Mouse (Mus musculus): ENCODE measurements around the gene Mettl26. TPM values are rescaled to one million over a fixed set of nuclear protein-coding genes. Genes with fewer than 3 reads are reported as not detected.
"Not testable (repeated sequence)": the region's sequence is repeated elsewhere in the genome, so short reads cannot be mapped to it uniquely, and the experiment has no call there.

The Mettl26 gene
- polyA plus RNA-seq, 1 experiment from 2014 or later = 70.5 TPM

DNA sequence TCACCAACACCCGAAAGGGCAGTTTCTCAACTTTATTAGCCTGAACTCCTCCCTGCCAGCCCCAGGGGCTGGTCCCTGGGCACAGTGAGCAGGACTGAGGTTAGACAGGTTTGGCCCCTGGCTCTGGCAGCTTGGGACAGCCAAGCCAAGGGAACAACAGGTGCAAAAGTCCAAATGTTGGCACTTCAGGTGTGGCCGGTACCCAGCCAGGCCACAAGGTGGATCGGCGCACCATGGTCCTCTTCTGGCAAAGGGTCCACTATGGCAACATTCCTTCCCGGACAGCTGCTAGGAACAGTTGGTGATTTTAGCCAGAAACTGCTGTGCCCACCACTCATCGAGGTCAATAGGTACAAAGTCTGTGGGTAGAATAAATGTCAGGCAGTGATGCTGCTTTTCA is 11.2 kb upstream of the Mettl26 start:
- 87% methylated on average over 6 of the region's 6 CpGs for WGBS
- no peak overlapping the region for H3K27ac ChIP-seq

DNA sequence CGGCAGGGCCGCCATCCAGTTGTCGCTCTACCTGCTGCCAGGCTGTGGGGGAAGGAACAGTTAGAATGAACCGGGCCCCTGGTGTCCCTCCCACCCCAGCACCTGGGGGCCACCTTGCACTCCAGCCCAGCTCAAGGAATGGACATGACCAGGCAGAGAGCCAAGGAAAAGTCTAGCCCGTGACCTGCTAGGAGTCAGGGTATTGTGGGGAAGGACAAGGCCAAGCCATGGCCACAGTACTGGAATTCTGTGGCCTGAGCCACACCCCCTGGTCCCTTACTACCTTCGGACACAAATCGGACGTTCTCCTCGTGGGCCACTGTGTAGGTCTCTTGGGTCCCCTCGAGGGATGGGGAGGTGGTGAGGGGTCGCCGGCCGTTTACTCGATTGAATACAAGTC is 10.6 kb upstream of the Mettl26 start:
- no peaks in the 10 kb centered on the region for H3K9me3 ChIP-seq
- H3K4me2 ChIP-seq = no peak overlapping the region
- no peak overlapping the region for H3K4me3 ChIP-seq
- H3K27ac ChIP-seq = no peak overlapping the region
- H3K36me3 ChIP-seq (replicated peaks) = no peaks in the 10 kb centered on the region
- WGBS = 89% methylated on average over 14 of the region's 14 CpGs
- peaks cover 32% of the 10 kb centered on the region for H3K4me1 ChIP-seq
- ATAC-seq (replicated peaks) = no peak
- no peaks in the 10 kb centered on the region for H3K27me3 ChIP-seq (replicated peaks)
- no peak overlapping the region for H3K9ac ChIP-seq

More for the DNA sequence above, 11.2 kb upstream of the Mettl26 start:
- Histone ChIP-seq H3K4me1 (peaks cover 28% of the 10 kb centered on the region), H3K36me3 (replicated peaks) (no peaks in the 10 kb centered on the region), H3K9ac (no peak overlapping the region), H3K4me2 (no peak overlapping the region), H3K9me3 (no peaks in the 10 kb centered on the region), H3K27me3 (replicated peaks) (no peaks in the 10 kb centered on the region), H3K4me3 (no peak overlapping the region)
- ATAC-seq (replicated peaks) = no peak

DNA sequence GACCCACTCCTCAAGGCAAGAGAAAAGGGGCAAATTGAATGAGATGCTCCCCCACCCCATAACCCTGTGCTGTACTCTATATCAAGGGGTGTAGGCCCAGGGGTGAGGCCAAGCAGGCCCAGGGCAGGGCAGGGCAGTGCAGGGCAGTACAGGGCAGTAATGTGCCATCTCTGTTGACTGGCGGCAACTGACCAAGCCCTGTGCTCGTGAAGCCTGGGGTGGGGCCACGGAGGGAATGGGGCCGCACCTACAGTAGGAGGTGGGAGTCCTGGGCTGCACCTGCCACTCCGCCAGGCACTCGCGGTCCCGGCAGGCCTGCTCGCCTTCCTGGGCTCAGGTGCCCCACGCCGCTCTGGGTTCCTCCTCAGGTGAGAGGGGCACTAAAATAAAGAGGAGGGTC is 9.6 kb upstream of the Mettl26 start:
- Histone ChIP-seq H3K4me1 (peaks cover 30% of the 10 kb centered on the region), H3K27me3 (replicated peaks) (no peaks in the 10 kb centered on the region), H3K9me3 (no peaks in the 10 kb centered on the region), H3K4me2 (no peak overlapping the region), H3K9ac (no peak overlapping the region), H3K4me3 (no peak overlapping the region), H3K36me3 (replicated peaks) (no peaks in the 10 kb centered on the region), H3K27ac (no peak overlapping the region)
- 91% methylated on average over 11 of the region's 11 CpGs for WGBS
- no peak for ATAC-seq (replicated peaks)

DNA sequence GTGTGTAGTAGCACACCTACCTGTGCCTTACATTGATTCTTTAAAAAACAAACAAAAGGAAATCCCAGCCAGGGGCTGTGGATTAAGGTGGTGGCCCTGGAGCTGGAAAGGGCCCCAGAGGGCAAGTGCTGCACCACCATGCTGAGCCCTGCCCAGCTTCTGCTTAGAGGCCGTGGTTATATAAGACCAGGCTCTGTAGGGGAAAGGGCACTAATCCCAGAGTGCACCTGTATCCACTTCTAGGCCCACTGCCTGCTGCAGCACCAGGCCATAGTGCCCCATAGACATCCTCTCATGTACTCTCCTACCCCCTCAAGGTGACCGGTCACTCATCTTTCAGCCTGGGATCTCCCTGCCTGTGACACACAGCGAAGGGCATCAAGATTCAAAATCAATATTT is 8.7 kb upstream of the Mettl26 start:
- Histone ChIP-seq H3K9ac (no peak overlapping the region), H3K4me2 (no peak overlapping the region), H3K4me3 (no peak overlapping the region), H3K27ac (no peak overlapping the region), H3K4me1 (peaks cover 22% of the 10 kb centered on the region), H3K36me3 (replicated peaks) (no peaks in the 10 kb centered on the region), H3K9me3 (no peaks in the 10 kb centered on the region), H3K27me3 (replicated peaks) (no peaks in the 10 kb centered on the region)
- WGBS = 95% methylated on average over 3 of the region's 3 CpGs
- no peak for ATAC-seq (replicated peaks)

DNA sequence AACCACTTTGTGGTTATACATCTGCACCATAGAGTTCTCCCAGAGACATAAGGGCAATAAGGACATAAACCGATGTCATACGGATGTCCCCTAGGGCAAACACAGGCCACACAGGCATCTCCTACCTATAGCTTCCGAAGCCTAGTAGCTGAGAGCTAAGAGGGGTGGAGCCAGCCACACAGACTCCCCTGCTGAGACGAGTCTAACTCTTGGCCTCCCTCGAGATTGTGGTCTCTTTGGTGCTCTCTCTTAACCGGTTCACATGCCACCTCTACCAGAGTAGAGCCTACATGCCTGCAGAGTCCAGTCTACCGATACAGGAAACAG is 7.4 kb upstream of the Mettl26 start:
- Histone ChIP-seq H3K27me3 (replicated peaks) (no peaks in the 10 kb centered on the region), H3K9me3 (no peaks in the 10 kb centered on the region), H3K4me3 (peak overlapping the region; percentile 79), H3K4me2 (peak overlapping the region; percentile 98), H3K27ac (no peak overlapping the region), H3K4me1 (peaks cover 15% of the 10 kb centered on the region), H3K9ac (no peak overlapping the region; the same call in 1 of the 2 replicates), H3K36me3 (replicated peaks) (no peaks in the 10 kb centered on the region)
- ATAC-seq (replicated peaks) = no peak
- WGBS = 20% methylated on average over 7 of the region's 7 CpGs

DNA sequence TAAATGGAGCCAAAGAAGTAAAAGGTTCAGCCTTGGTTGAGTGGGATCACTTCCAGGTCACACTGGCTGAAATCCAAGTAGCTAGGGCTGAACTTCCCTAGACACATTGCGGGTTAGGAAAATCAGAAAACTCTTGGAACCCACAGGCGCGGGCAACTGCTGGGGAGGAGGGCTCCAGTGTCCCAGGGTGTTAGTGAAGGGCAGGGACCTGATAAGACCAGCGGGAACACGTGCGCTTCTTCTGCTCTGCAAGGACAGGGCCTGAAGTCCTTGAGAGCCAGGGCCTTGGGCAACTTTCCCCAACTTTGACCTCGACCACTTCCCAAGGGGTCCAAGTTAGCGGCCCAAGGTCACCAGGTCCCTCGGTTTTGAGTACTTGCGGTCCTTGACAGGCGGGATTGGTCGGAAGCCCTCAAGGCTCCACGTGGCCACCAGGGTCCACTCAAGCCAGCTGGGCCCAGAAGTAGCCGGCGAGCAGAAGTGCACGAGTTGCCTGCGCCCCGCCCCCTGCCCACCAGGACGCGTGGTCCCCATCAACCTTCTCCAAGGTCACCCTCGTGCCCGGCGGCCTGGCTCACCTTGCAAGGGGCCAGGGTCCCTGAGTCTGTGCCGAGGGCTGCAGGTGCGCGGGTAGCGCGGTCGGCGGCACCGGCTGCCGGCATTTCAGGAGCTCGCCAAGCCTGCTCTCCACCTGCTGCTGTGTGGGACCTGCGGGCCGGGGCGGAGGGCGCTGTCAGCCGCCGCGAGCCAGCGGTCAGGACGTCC is 6.9 kb upstream of the Mettl26 start:
- peak; percentile 64 for ATAC-seq (replicated peaks)
- Histone ChIP-seq H3K9ac (peak overlapping the region; percentile 67), H3K27me3 (replicated peaks) (no peaks in the 10 kb centered on the region), H3K36me3 (replicated peaks) (no peaks in the 10 kb centered on the region), H3K27ac (peak overlapping the region; percentile 69; the same call in 1 of the 2 replicates), H3K9me3 (no peaks in the 10 kb centered on the region), H3K4me2 (peak overlapping the region; percentile 98), H3K4me3 (peak overlapping the region; percentile 79), H3K4me1 (peaks cover 15% of the 10 kb centered on the region)
- 1% methylated on average over 42 of the region's 42 CpGs for WGBS

DNA sequence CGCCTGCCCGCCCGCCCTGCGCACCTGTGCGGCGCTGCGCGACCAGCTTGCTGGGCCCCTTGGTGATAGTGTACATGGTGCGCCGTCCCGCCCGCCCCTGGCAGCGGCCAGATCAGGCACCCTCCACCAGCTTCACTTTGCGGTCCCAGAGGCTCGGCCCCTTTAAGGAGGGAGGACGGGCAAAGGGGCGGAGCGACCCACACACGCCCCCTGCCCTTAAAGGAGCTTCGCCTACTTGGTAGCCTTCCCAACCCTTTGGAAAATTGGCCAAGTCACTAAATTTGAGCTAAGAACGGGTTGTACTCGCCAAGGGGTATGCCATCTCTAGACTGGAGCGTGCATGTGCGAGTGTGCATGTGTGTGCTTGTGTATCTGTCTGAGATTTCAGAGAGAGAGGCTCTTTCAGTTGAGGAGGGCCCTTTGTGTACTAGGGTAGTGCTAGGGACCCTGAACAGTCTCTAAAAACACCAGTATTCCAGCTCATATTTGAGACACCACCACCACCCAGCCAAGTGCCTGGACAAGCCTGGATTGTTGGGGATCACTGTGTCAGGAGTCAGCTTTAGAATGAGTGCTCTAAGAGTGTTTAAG is 6.2 kb upstream of the Mettl26 start, which contains the start of gene Mcrip2:
Gene Mcrip2, minus strand, starts transcription at position 164 of the 591 bp plus-strand sequence.
- H3K4me3 ChIP-seq = peak within 1 kb of the TSS; percentile 79
- WGBS = under 1% methylated on average over 24 of the region's 24 CpGs
- peak within 1 kb of the TSS; percentile 98 for H3K4me2 ChIP-seq
- peak within 1 kb of the TSS; percentile 67 for H3K9ac ChIP-seq
- ATAC-seq (replicated peaks) = peak; percentile 83
- peaks cover 15% of the 10 kb centered on the region for H3K4me1 ChIP-seq
- no peaks in the 10 kb centered on the region for H3K36me3 ChIP-seq (replicated peaks)
- no peaks in the 10 kb centered on the region for H3K9me3 ChIP-seq
- peak within 1 kb of the TSS; percentile 69 for H3K27ac ChIP-seq
- H3K27me3 ChIP-seq (replicated peaks) = no peaks in the 10 kb centered on the region

DNA sequence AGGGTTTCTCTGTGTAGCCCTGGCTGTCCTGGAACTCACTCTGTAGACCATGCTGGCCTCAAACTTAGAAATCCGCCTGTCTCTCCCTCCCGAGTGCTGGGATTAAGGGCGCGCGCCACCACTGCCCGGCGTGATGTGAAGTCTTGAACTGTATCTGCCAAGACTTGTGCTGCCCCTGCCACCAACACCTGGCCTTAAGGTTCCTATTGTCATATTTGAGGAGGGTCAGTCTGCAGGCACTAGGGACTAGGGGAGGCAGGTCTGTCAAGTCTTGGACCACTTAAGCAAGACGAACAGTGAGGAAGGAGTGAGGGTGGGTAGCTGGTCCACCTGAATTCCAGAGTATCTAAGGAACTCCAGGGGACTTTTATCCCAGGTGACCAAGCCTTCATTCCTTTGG is 5.4 kb upstream of the Mettl26 start:
- Histone ChIP-seq H3K4me3 (no peak overlapping the region), H3K4me1 (peaks cover 21% of the 10 kb centered on the region), H3K27me3 (replicated peaks) (no peaks in the 10 kb centered on the region), H3K9me3 (no peaks in the 10 kb centered on the region), H3K27ac (no peak overlapping the region), H3K9ac (no peak overlapping the region), H3K36me3 (replicated peaks) (no peaks in the 10 kb centered on the region), H3K4me2 (no peak overlapping the region)
- 83% methylated on average over 8 of the region's 8 CpGs for WGBS
- ATAC-seq (replicated peaks) = no peak

DNA sequence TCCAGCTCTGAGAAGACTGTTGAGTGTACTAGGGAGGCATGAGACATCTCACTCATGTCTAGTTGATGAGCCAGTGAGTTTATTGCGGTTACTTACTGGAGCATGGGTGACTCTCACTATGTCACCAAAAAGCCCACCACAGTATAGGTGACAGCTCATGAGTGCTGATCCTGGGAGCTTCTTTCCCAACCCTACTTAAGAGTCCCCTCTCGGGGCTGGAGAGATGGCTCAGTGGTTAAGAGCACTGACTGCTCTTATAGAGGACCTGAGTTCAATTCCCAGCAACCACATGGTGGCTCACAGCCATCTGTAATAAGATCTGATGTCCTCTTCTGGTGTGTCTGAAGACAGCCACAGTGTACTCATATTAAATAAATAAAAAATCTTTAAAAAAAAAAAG is 4.9 kb upstream of the Mettl26 start:
- 87% methylated on average over 2 of the region's 2 CpGs for WGBS
- Histone ChIP-seq H3K27me3 (replicated peaks) (no peaks in the 10 kb centered on the region), H3K4me2 (no peak overlapping the region), H3K36me3 (replicated peaks) (no peaks in the 10 kb centered on the region), H3K4me3 (no peak overlapping the region), H3K4me1 (peaks cover 21% of the 10 kb centered on the region), H3K9ac (no peak overlapping the region), H3K27ac (no peak overlapping the region), H3K9me3 (no peaks in the 10 kb centered on the region)
- no peak for ATAC-seq (replicated peaks)

DNA sequence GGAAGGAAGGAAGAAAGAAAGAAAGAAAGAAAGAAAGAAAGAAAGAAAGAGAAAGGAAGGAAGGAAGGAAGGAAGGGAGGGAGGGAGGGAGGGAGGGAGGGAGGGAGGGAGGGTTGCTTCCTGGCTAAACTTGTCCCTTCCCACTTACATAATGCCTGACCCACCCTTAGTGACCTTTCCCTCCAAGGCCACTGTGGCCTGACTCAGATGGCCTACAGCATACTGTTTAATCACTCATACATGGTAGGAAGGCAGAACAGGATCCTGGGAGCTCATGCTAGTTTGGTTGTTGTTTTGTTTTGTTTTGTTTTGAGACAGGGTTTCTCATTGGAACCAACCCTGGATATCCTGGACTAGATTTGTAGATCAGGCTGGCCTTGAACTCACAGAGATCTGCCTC is 3.3 kb upstream of the Mettl26 start:
- H3K36me3 ChIP-seq (replicated peaks) = not testable (repeated sequence)

DNA sequence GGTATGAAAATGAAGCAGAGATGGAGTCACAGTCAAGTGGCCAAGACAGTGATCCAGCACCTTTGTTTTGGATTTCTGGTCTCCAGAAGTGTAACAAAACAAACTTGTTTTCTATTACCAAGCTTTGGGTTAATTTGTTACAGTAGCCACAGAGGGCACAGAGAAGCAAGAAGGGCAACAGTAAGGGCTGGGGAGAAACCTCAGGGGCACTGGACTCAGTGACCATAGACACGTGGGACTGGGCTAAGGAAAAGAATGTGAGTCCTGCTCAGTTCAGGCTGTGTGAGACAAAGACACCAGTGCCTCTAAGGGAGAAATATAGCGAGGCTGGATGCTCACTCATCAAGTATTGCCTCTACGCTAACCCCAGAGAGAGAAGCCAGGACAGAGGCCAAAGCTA is 2.2 kb upstream of the Mettl26 start:
- 84% methylated on average over 3 of the region's 3 CpGs for WGBS

More for the DNA sequence above, 3.3 kb upstream of the Mettl26 start:
- peaks cover 29% of the 10 kb centered on the region for H3K4me1 ChIP-seq
- not testable (repeated sequence) for H3K9me3 ChIP-seq; H3K4me3 ChIP-seq; H3K27ac ChIP-seq; ATAC-seq (replicated peaks); H3K4me2 ChIP-seq; H3K9ac ChIP-seq; H3K27me3 ChIP-seq (replicated peaks)

DNA sequence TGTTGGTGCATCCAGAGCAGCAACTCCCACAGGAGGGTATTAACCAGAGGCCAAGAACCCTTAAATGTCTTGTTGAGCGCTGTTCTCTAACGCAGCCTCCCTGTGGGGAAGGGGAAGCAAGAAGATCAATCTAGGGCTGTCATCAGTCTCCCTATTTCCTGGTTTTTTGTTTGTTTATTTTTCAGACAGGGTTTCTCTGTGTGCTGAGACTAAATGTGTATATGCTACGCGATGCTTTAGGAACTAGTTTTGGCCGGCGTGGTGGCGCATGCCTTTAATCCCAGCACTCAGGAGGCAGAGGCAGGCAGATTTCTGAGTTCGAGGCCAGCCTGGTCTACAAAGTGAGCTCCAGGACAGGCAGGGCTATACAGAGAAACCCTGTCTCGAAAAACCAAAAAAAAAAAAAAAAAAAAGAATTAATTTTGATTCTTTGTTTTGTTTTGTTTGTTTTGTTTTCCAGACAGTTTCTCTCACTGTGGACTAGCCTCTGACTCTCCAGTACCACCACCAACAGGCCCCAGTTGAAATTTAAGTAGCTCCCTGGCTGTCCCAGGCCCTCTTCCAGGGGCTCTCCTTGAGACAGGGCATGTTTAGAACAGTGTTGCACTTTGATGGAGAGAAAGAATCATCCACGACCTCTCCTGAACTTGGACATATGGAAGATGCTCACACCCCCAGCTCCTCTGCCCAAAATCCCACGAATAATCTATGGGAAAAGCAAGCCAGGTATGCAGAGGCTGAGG is 1.3 kb upstream of the Mettl26 start:
- Histone ChIP-seq H3K27ac (peak overlapping the region; percentile 99), H3K9ac (peak overlapping the region; percentile 75), H3K4me1 (peaks cover 26% of the 10 kb centered on the region), H3K36me3 (replicated peaks) (0 out of 2 replicates have a peak, but pooled peaks cover 3% of the 10 kb centered on the region), H3K4me3 (peak overlapping the region; percentile 92), H3K27me3 (replicated peaks) (no peaks in the 10 kb centered on the region), H3K4me2 (peak overlapping the region; percentile 95), H3K9me3 (no peaks in the 10 kb centered on the region)
- ATAC-seq (replicated peaks) = no peak
- WGBS = 80% methylated on average over 11 of the region's 11 CpGs

More for the DNA sequence above, 2.2 kb upstream of the Mettl26 start:
- Histone ChIP-seq H3K9me3 (no peaks in the 10 kb centered on the region), H3K9ac (no peak overlapping the region), H3K27ac (no peak overlapping the region), H3K4me3 (no peak overlapping the region), H3K27me3 (replicated peaks) (no peaks in the 10 kb centered on the region), H3K4me1 (peaks cover 31% of the 10 kb centered on the region), H3K36me3 (replicated peaks) (no peaks in the 10 kb centered on the region), H3K4me2 (no peak overlapping the region)
- no peak for ATAC-seq (replicated peaks)
